ENCODE assay signal across 8 mouse cellular contexts in the genomic region with DNA sequence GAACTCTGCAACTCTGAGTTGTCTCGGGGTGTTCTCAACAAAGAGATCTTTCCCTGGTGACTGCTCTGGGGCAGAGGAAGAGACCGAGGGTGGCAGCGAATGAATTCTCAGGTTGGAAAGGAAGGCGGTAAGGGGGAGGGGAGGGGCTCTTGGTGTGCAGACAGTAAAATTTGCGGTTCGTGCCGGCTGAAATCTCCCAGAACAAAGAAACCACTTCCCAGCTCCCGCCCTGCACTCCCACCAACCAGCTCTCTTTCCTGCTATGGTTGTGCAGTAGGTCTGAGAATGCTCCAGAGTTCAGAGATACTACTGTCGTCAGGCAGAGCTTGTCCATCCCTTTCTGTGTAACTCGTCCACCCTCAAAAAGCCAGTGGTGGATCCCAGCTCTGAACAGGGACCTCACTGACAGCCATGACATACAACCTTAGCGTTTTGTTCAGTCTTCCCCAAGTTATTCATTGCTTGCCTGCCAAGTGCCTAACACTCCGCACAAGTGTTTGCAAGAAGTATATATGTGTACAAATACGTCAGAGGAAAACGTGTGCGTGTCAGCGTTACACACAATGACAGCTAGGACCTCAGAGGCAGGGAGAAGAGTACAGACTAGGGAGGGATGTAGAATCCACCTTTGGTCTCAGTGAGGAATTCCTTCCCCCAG.
DNase-seq lines count a peak whose midpoint lies in the region; ATAC-seq lines count a peak whose summit lies in the region.

No protein-coding gene starts in this region.

- DNase-seq in neural tube, embryonic 11.5 days (ENCODE audit: low spot score) = peak; percentile 81
- DNase-seq in neural tube, embryonic 10.5 days (ENCODE audit: extremely low spot score, low spot score) = no peak
- DNase-seq in embryonic facial prominence, embryonic 10.5 days (ENCODE audit: low spot score) = peak; percentile 86
- DNase-seq in left cerebral cortex, adult 8-10 months (ENCODE audit: low spot score in 2 of 2) = no peak
- no peak for DNase-seq in adrenal gland, postnatal 25 days

- WGBS in neural tube, embryonic 11.5 days = 19% methylated on average over 16 of the region's 16 CpGs
- WGBS in embryonic facial prominence, embryonic 10.5 days = 20% methylated on average over 16 of the region's 16 CpGs
- 8% methylated on average over 16 of the region's 16 CpGs for WGBS in midbrain, embryonic 15.5 days

- H3K4me1 ChIP-seq in neural tube, embryonic 11.5 days (ENCODE audit: control insufficient read depth, insufficient read depth, low read length) = peaks cover 23% of the 10 kb centered on the region
- H3K4me1 ChIP-seq in embryonic facial prominence, embryonic 10.5 days = peaks cover 50% of the 10 kb centered on the region
- H3K4me1 ChIP-seq in midbrain, embryonic 15.5 days = peaks cover 42% of the 10 kb centered on the region

- H3K27ac ChIP-seq in neural tube, embryonic 11.5 days (ENCODE audit: low read depth, low read length) = peak overlapping the region; percentile 85
- peak overlapping the region; percentile 97 for H3K27ac ChIP-seq in embryonic facial prominence, embryonic 10.5 days (replicated peaks)
- peak overlapping the region; percentile 98 for H3K27ac ChIP-seq in midbrain, embryonic 15.5 days

- no peaks in the 10 kb centered on the region for H3K9me3 ChIP-seq in neural tube, embryonic 11.5 days (ENCODE audit: control insufficient read depth, low read length)
- no peaks in the 10 kb centered on the region for H3K9me3 ChIP-seq in embryonic facial prominence, embryonic 10.5 days
- H3K9me3 ChIP-seq in midbrain, embryonic 15.5 days = no peaks in the 10 kb centered on the region

- peak overlapping the region; percentile 58 for H3K4me2 ChIP-seq in neural tube, embryonic 11.5 days (ENCODE audit: low read depth)
- H3K4me2 ChIP-seq in midbrain, embryonic 15.5 days = peak overlapping the region; percentile 61

- H3K27me3 ChIP-seq in neural tube, embryonic 11.5 days (ENCODE audit: control insufficient read depth, insufficient read depth, low read length) = no peaks in the 10 kb centered on the region
- H3K27me3 ChIP-seq in embryonic facial prominence, embryonic 10.5 days (replicated peaks; ENCODE audit: low read depth, poor library complexity, severe bottlenecking) = no peaks in the 10 kb centered on the region
- no peaks in the 10 kb centered on the region for H3K27me3 ChIP-seq in midbrain, embryonic 15.5 days (replicated peaks)

- peak overlapping the region; percentile 75 for H3K9ac ChIP-seq in neural tube, embryonic 11.5 days (ENCODE audit: low read length)
- H3K9ac ChIP-seq in midbrain, embryonic 15.5 days = peak overlapping the region; percentile 57

- H3K36me3 ChIP-seq in neural tube, embryonic 11.5 days (ENCODE audit: control insufficient read depth, insufficient read depth, low read length) = no peaks in the 10 kb centered on the region
- no peaks in the 10 kb centered on the region for H3K36me3 ChIP-seq in embryonic facial prominence, embryonic 10.5 days (replicated peaks)
- no peaks in the 10 kb centered on the region for H3K36me3 ChIP-seq in midbrain, embryonic 15.5 days (replicated peaks)

- H3K4me3 ChIP-seq in neural tube, embryonic 11.5 days (ENCODE audit: low read depth, low read length) = peak overlapping the region; percentile 29
- H3K4me3 ChIP-seq in embryonic facial prominence, embryonic 10.5 days = peak overlapping the region; percentile 61
- H3K4me3 ChIP-seq in midbrain, embryonic 15.5 days = peak overlapping the region; percentile 40

- peak; percentile 35 for ATAC-seq in neural tube, embryonic 11.5 days (ENCODE audit: insufficient read depth, low FRiP score, low TSS enrichment)
- ATAC-seq in inflammation-experienced regulatory T-cells, adult 6 months = peak; percentile 12
- peak; percentile 69 for ATAC-seq in midbrain, embryonic 15.5 days (replicated peaks)
- no peak for ATAC-seq in monocyte, adult 5-6 weeks (replicated peaks; ENCODE audit: insufficient number of reproducible peaks, low FRiP score, low TSS enrichment, poor library complexity, severe bottlenecking)

Comparison
In these comparisons a context has a peak if more than half of its experiments do, and no peak if none do; other contexts are left out.
1. DNase-seq: peak in neural tube, embryonic 11.5 days (single experiment) and embryonic facial prominence, embryonic 10.5 days (single experiment); none in neural tube, embryonic 10.5 days (single experiment), left cerebral cortex, adult 8-10 months (0 of 2) and adrenal gland, postnatal 25 days (single experiment).
2. Peak in every context shown above with its lines, with median percentiles within 50 percentile points of each other: H3K27ac ChIP-seq and H3K4me3 ChIP-seq.